Mouse (Mus musculus) lung, postnatal 14 days (tissue): ENCODE measurements around the gene Atad5.
A peak's percentile ranks its signal among the peaks of the same experiment; 100 is the strongest.
"Not testable (repeated sequence)": the region's sequence is repeated elsewhere in the genome, so short reads cannot be mapped to it uniquely, and the experiment has no call there.

Experiments used
- DNase-seq: peaks from one replicate; pipeline ENCODE4 v3.0.0; 2021

The Atad5 gene

GRCm38 (mm10) chr11:80088917-80089816, at the start of gene Atad5:
TSS of gene Atad5 (plus strand) at chr11:80089400.
- DNase-seq, result peak; percentile 93

DNA sequence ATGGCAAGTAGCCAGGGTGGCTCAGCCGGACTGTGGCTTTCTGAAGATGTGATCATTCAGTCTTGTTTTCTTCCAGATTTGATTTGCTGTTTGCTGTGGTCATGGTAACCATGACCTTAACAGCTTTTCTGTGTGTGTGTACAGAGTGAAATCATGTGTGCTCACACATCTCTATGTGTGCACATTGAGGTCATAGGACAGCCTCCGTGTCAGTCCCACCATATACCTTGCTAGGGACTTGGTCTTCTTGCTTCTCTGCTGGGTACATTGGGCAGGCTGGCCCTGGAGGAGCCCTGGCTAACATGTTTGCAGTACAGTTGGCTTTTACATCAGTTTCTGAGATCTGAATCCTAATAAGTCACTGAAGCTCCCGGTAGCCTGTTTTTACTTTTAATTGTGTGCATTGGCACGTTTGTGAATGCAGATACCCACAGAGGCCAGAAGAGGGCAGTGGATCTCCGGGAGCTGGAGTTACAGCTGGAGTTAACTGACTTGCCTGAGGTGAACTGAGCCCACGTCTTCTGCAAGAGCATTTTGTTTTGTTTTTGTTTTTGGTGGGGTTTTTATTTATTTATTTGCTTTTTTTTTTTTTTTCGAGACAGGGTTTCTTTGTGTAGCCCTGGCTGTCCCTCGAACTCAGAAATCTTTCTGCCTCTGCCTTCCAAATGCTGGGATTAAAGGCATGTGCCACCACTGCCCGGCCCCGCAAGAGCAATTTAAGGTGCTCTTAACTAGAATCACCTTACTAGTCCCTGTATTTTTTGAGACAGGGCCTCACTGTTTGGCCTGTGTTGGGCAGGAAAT, 46.4 kb upstream of the Atad5 start:
- peak; percentile 70 for DNase-seq

DNA sequence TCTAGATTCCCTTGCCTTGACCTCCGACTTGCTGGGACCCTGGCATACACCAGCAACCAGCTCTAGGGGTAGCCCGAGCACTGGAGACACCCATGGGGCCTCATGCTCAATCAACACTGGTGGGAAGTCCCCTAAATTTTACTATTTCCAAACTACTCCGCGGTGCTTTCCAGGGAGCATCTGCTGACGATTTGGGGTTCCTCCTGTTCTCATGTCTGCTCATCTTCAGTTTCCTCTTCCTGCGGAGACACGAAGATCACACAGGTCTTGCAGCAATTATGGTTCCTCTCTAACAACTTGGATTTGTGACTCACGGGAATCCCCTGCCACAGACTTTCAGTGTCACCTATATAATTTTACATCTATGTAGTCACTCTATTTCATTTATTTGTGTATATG, 45.8 kb upstream of the Atad5 start:
- DNase-seq, result no peak

DNA sequence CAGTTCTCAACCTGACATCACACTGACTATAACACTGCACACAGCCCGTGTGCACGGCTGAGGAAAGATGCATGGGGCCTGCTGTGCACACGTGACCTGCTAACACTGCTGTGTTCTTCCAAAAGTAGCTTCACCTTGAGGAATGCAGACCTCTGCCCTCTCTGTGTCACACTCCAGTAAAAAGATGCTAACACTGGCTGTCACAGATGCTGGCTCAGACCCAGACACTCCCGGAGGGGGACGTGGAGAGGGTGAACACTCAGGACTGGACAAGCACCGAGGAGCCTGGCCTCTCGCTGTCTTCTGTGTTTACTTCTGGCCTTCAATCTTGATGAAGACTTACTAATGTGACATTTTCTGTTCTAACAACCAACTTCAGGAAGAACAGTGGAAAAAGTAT, 42.3 kb upstream of the Atad5 start:
- DNase-seq, result no peak

GRCm38 (mm10) chr11:80050088-80050487, 39.1 kb upstream of the Atad5 start:
- DNase-seq, result no peak

GRCm38 (mm10) chr11:80052456-80052855, 36.7 kb upstream of the Atad5 start:
- DNase-seq, result no peak

- DNase-seq, result peak; percentile 18
Measured at GRCm38 (mm10) chr11:80053171-80053570, 36.0 kb upstream of the Atad5 start.

- DNase-seq, result no peak
Measured at GRCm38 (mm10) chr11:80054659-80055058, 34.5 kb upstream of the Atad5 start.

DNA sequence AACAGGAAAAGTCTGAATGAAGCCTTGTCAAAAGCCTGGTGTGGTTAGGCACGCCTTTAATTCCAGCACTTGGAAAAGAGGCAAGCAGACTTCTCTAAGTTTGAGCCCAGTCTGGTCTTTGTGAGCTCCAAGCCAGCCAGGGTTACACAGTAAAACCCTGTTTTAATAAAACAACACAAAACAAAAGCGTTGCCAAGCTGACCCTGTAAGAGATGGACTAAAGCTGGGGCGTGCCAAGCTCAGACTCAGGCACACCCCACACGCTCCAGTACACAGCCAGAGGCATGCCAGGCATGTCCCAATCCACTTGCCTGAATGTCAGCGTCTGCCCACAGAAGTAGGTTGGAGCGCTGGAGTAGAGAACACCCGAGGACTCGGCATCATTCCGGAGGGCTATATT, 33.1 kb upstream of the Atad5 start:
- peak; percentile 29 for DNase-seq

DNA sequence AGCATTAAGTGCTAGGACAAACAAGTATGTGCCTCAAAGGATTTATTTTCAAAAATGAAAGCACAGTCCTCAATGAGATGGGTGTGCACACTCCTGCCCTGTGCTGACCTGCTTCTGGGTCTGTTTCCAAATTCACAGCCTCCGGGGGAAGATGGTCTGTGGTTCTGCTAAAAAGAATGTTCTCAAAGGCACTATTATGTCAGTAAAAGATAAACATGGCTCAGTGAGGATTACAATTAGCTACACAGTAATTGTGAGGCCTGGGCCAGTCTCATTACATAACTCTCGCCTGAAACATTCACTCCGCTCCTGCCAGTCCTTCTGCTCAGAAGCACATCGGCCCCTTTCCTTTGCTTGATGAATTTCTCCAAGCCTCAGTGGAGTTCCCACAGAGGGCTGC, 27.0 kb upstream of the Atad5 start:
- DNase-seq, result peak; percentile 27

DNA sequence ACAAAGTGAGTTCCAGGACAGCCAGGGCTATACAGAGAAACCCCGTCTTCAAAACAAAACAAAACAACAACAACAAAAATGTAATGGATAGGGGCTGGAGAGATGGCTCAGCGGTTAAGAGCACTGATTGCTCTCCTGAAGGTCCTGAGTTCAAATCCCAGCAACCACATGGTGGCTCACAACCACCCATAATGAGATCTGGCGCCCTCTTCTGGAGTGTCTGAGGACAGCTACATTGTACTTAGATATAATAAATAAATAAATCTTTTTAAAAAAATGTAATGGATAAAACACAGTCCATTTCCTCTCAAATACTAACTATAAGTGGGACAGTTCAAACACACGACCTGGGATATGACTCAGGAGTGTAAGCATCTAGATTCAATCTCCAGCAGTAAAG, 22.8 kb upstream of the Atad5 start:
- DNase-seq, result not testable (repeated sequence)

GRCm38 (mm10) chr11:80067558-80067957, 21.6 kb upstream of the Atad5 start:
- DNase-seq, result no peak

GRCm38 (mm10) chr11:80069815-80070214, 19.4 kb upstream of the Atad5 start:
- no peak for DNase-seq

- DNase-seq, result no peak
Measured at GRCm38 (mm10) chr11:80071039-80071438, 18.2 kb upstream of the Atad5 start.

DNA sequence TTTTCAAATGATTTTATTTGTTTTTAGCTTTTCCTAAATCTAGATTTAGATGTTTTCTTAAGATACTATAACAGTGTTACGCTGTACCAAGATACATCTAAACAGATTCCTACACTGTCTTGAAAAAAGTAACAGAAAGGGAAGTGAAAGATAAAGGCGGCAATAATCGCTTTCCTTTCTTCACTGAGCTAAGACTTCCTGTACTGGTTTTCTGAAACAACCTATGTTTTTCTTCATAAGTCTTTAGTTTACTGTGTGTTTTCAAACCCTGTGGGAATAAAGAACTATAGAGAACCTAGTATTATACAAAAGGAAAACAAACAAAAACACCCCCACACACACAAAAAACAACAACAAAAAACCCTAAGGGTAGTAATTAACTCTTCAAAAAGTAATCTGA, 16.8 kb upstream of the Atad5 start:
- no peak for DNase-seq

- no peak for DNase-seq
Measured at GRCm38 (mm10) chr11:80075608-80076277, 13.5 kb upstream of the Atad5 start.

GRCm38 (mm10) chr11:80077784-80078545, 11.2 kb upstream of the Atad5 start:
- no peak for DNase-seq

GRCm38 (mm10) chr11:80078831-80079230, 10.4 kb upstream of the Atad5 start:
- DNase-seq, result no peak

GRCm38 (mm10) chr11:80079751-80080150, 9.4 kb upstream of the Atad5 start:
- no peak for DNase-seq

DNA sequence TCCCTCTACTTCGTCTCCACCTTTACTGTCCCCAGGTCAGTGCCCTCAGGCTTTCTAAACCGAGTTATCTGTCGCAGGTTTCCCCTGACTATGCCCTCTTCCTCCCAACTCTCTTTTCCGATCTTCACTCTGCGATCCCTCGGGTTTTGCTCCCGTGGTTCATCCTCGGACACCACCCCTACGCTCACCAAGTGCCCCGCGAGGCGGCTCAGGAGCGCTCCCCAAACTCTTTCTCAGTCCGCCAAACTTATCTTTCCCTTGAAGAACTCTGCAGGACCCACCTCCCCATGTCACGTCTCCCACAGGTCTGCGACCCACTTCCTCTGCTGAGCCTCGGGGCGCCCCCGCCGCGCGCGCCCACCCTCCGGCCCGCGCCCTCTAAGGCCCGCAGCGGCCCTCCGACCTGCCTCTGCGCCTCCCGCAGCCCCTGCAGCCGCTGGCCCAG, 8.8 kb upstream of the Atad5 start:
- peak; percentile 34 for DNase-seq

- peak; percentile 96 for DNase-seq
Measured at GRCm38 (mm10) chr11:80080826-80081728, 8.1 kb upstream of the Atad5 start, which contains the start of gene Crlf3. TSS of gene Crlf3 (minus strand) at chr11:80080991.
